In the genomic region with DNA sequence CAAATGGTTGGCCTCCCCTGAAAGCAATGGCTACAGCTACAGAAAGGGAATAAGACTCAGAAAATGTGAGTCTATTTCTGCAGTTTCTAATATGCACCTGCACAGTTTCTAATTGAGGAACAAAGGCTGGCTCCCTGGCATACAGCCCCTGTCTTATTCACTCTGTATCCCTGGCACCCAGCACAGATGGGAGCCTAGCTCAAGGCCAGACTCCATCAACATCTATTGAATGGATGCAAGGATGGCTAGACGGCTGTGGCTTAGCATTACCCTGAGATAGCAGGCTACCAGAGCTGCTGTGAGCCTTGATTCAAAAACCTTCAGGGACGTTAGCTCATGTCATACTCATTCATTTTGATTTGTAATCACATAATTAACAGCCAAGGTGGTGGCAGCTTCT, we compare ENCODE assay signal across 26 mouse cellular contexts.
DNase-seq lines count a peak whose midpoint lies in the region; ATAC-seq and TF ChIP-seq lines count a peak whose summit lies in the region.
"Had no signal": no experiment of that assay in that cellular context is flagged by ENCODE, and none has a peak within 500 bp of the region (broad histone marks: within the 10 kb centered on the region; RNA-seq: fewer than 3 reads in every experiment).

No protein-coding gene starts in this region.

- no peak for TF ChIP-seq CTCF in brain, embryonic 14.5 days (IDR thresholded peaks at IDR 0.05; ENCODE audit: borderline replicate concordance, extremely low read depth, insufficient read depth, insufficient read length)

- H3K4me2 ChIP-seq in forebrain, embryonic 15.5 days (replicated peaks): no peak overlapping the region
- H3K4me2 ChIP-seq in forebrain, embryonic 12.5 days: no peak overlapping the region
- H3K4me2 ChIP-seq in intestine, embryonic 15.5 days (replicated peaks): no peak overlapping the region
- H3K4me2 ChIP-seq: embryonic facial prominence, embryonic 13.5 days; heart, embryonic 13.5 days; hindbrain, embryonic 14.5 days had no signal

- TF ChIP-seq POLR2A in brain, embryonic 14.5 days (IDR thresholded peaks at IDR 0.05; ENCODE audit: borderline replicate concordance, extremely low read depth, insufficient read depth, insufficient read length, poor library complexity, severe bottlenecking): no peak

- H3K27me3 ChIP-seq in forebrain, embryonic 15.5 days: no peaks in the 10 kb centered on the region
- no peaks in the 10 kb centered on the region for H3K27me3 ChIP-seq in forebrain, embryonic 12.5 days
- H3K27me3 ChIP-seq in intestine, embryonic 15.5 days (replicated peaks): no peaks in the 10 kb centered on the region
- H3K27me3 ChIP-seq: embryonic facial prominence, embryonic 13.5 days; heart, embryonic 13.5 days had no signal

- DNase-seq in layer of hippocampus, adult 9-11 months: peak; percentile 13
- no peak for DNase-seq in layer of hippocampus, postnatal 25 days (ENCODE audit: extremely low spot score in 1 of 2, low spot score in 1 of 2)
- DNase-seq in brain, embryonic 14.5 days (ENCODE audit: low read depth): peak; percentile 79
- DNase-seq: adrenal gland, adult 8-10 months; adrenal gland, postnatal 25 days; cerebellum, adult 11-12 months; cerebellum, adult 8-10 months; cerebellum, postnatal 36 days; gastrocnemius, adult 2 months; gastrocnemius, postnatal 14 days; heart, postnatal 14 days; heart, postnatal 4 days had no signal

- no peak overlapping the region for H3K4me3 ChIP-seq in forebrain, embryonic 15.5 days
- H3K4me3 ChIP-seq in forebrain, embryonic 12.5 days (replicated peaks): no peak overlapping the region
- H3K4me3 ChIP-seq in intestine, embryonic 15.5 days (replicated peaks): no peak overlapping the region
- H3K4me3 ChIP-seq: embryonic facial prominence, embryonic 10.5 days; embryonic facial prominence, embryonic 13.5 days; erythroblast, embryonic 14.5 days; gastrocnemius, adult 2 months; heart, embryonic 10.5 days; heart, embryonic 13.5 days had no signal

- peaks cover 25% of the 10 kb centered on the region for H3K4me1 ChIP-seq in forebrain, embryonic 15.5 days
- 0 out of 2 replicates have a peak, but pooled peaks cover 2% of the 10 kb centered on the region for H3K4me1 ChIP-seq in forebrain, embryonic 12.5 days
- no peaks in the 10 kb centered on the region for H3K4me1 ChIP-seq in intestine, embryonic 15.5 days (replicated peaks)

- no peaks in the 10 kb centered on the region for H3K36me3 ChIP-seq in forebrain, embryonic 15.5 days
- no peaks in the 10 kb centered on the region for H3K36me3 ChIP-seq in forebrain, embryonic 12.5 days (replicated peaks)
- no peaks in the 10 kb centered on the region for H3K36me3 ChIP-seq in intestine, embryonic 15.5 days
- H3K36me3 ChIP-seq: embryonic facial prominence, embryonic 10.5 days; embryonic facial prominence, embryonic 13.5 days; heart, embryonic 10.5 days; heart, embryonic 13.5 days had no signal

- WGBS in forebrain, embryonic 15.5 days: 22% methylated on average over 2 of the region's 2 CpGs
- 58% methylated on average over 2 of the region's 2 CpGs for WGBS in forebrain, embryonic 12.5 days
- WGBS in intestine, embryonic 15.5 days: 76% methylated on average over 2 of the region's 2 CpGs

- peak; percentile 75 for ATAC-seq in forebrain, embryonic 15.5 days (replicated peaks)
- ATAC-seq in forebrain, embryonic 12.5 days (ENCODE audit: low FRiP score): no peak
- ATAC-seq in intestine, embryonic 15.5 days: no peak
- ATAC-seq: activated CD4-positive, CD25-positive, alpha-beta regulatory T cell, adult 4 months; CD4-positive, CD25-positive, alpha-beta regulatory T cell, adult 4 months; hindbrain, postnatal 0 days; inflammation-experienced regulatory T-cells, adult 6 months; intestine, postnatal 0 days had no signal

- H3K9me3 ChIP-seq in forebrain, embryonic 15.5 days: no peaks in the 10 kb centered on the region
- H3K9me3 ChIP-seq in forebrain, embryonic 12.5 days: no peaks in the 10 kb centered on the region
- H3K9me3 ChIP-seq in intestine, embryonic 15.5 days: no peaks in the 10 kb centered on the region
- H3K9me3 ChIP-seq: embryonic facial prominence, embryonic 10.5 days; embryonic facial prominence, embryonic 13.5 days; heart, embryonic 10.5 days; heart, embryonic 13.5 days had no signal

- H3K9ac ChIP-seq in forebrain, embryonic 15.5 days (replicated peaks): no peak overlapping the region
- no peak overlapping the region for H3K9ac ChIP-seq in forebrain, embryonic 12.5 days
- no peak overlapping the region for H3K9ac ChIP-seq in intestine, embryonic 15.5 days
- H3K9ac ChIP-seq: embryonic facial prominence, embryonic 13.5 days; heart, embryonic 13.5 days; hindbrain, embryonic 14.5 days had no signal

- no peak overlapping the region; the same call in 1 of the 2 replicates for H3K27ac ChIP-seq in forebrain, embryonic 15.5 days (replicated peaks)
- no peak overlapping the region for H3K27ac ChIP-seq in forebrain, embryonic 12.5 days
- no peak overlapping the region for H3K27ac ChIP-seq in intestine, embryonic 15.5 days
- H3K27ac ChIP-seq: embryonic facial prominence, embryonic 10.5 days; embryonic facial prominence, embryonic 13.5 days; gastrocnemius, adult 2 months; heart, embryonic 10.5 days; heart, embryonic 13.5 days; hindbrain, embryonic 14.5 days; hindbrain, postnatal 0 days had no signal

Comparison
In these comparisons a context has a peak if more than half of its experiments do, and no peak if none do; other contexts are left out.
1. DNase-seq: peak in layer of hippocampus, adult 9-11 months (single experiment) and brain, embryonic 14.5 days (single experiment); none in layer of hippocampus, postnatal 25 days (0 of 2).